Mouse (Mus musculus): ENCODE data around the gene Hspbap1. TPM values are rescaled to one million over a fixed set of nuclear protein-coding genes. Genes with fewer than 3 reads are reported as not detected.

The Hspbap1 gene
- polyA plus RNA-seq (2015; fragmentation: Nextera tagmentation; extraction: Ambion mirVana), result 12.7 and 13.3 TPM in 2 replicates

GRCm38 (mm10) chr16:35769878-35770657, at the start of gene Hspbap1:
Gene Hspbap1 (plus strand): TSS chr16:35770375.
- Histone ChIP-seq H3K27ac (ENCODE audit: low read length) (peak within 1 kb of the TSS; percentile 72), H3K27me3 (ENCODE audit: control insufficient read depth, insufficient read depth, low read length) (no peaks in the 10 kb centered on the region), H3K4me1 (ENCODE audit: control insufficient read depth, insufficient read depth, low read length) (peaks cover 19% of the 10 kb centered on the region), H3K36me3 (ENCODE audit: control insufficient read depth, insufficient read depth, low read length) (no peaks in the 10 kb centered on the region), H3K4me3 (replicated peaks; ENCODE audit: low read length) (peak within 1 kb of the TSS; percentile 92), H3K9ac (ENCODE audit: low read length) (peak within 1 kb of the TSS; percentile 98), H3K9me3 (replicated peaks; ENCODE audit: control insufficient read depth, low read length) (no peaks in the 10 kb centered on the region), H3K4me2 (ENCODE audit: low read depth, low read length) (peak within 1 kb of the TSS; percentile 92)
- ATAC-seq (ENCODE audit: insufficient read depth, low FRiP score), result peak; percentile 75
- WGBS, result under 1% methylated on average over 51 of the region's 51 CpGs

GRCm38 (mm10) chr16:35724561-35724960, 45.6 kb upstream of the Hspbap1 start:
- no peak overlapping the region for H3K9ac ChIP-seq (ENCODE audit: low read length)
- no peaks in the 10 kb centered on the region for H3K9me3 ChIP-seq (replicated peaks; ENCODE audit: control insufficient read depth, low read length)
- no peak for ATAC-seq (ENCODE audit: insufficient read depth, low FRiP score)
- WGBS, result 84% methylated on average over 6 of the region's 6 CpGs
- no peak overlapping the region for H3K4me3 ChIP-seq (replicated peaks; ENCODE audit: low read length)
- no peaks in the 10 kb centered on the region for H3K4me1 ChIP-seq (ENCODE audit: control insufficient read depth, insufficient read depth, low read length)
- H3K27ac ChIP-seq (ENCODE audit: low read length), result no peak overlapping the region
- no peak overlapping the region for H3K4me2 ChIP-seq (ENCODE audit: low read depth, low read length)
- no peaks in the 10 kb centered on the region for H3K36me3 ChIP-seq (ENCODE audit: control insufficient read depth, insufficient read depth, low read length)
- H3K27me3 ChIP-seq (ENCODE audit: control insufficient read depth, insufficient read depth, low read length), result no peaks in the 10 kb centered on the region

- no peak overlapping the region for H3K27ac ChIP-seq (ENCODE audit: low read length)
- H3K4me2 ChIP-seq (ENCODE audit: low read depth, low read length), result no peak overlapping the region
- H3K4me3 ChIP-seq (replicated peaks; ENCODE audit: low read length), result no peak overlapping the region
- H3K9me3 ChIP-seq (replicated peaks; ENCODE audit: control insufficient read depth, low read length), result no peaks in the 10 kb centered on the region
- no peak overlapping the region for H3K9ac ChIP-seq (ENCODE audit: low read length)
- no peaks in the 10 kb centered on the region for H3K36me3 ChIP-seq (ENCODE audit: control insufficient read depth, insufficient read depth, low read length)
- WGBS, result 88% methylated on average over 2 of the region's 2 CpGs
- H3K4me1 ChIP-seq (ENCODE audit: control insufficient read depth, insufficient read depth, low read length), result no peaks in the 10 kb centered on the region
- no peaks in the 10 kb centered on the region for H3K27me3 ChIP-seq (ENCODE audit: control insufficient read depth, insufficient read depth, low read length)
- no peak for ATAC-seq (ENCODE audit: insufficient read depth, low FRiP score)
Measured at GRCm38 (mm10) chr16:35726601-35727000, 43.6 kb upstream of the Hspbap1 start.

DNA sequence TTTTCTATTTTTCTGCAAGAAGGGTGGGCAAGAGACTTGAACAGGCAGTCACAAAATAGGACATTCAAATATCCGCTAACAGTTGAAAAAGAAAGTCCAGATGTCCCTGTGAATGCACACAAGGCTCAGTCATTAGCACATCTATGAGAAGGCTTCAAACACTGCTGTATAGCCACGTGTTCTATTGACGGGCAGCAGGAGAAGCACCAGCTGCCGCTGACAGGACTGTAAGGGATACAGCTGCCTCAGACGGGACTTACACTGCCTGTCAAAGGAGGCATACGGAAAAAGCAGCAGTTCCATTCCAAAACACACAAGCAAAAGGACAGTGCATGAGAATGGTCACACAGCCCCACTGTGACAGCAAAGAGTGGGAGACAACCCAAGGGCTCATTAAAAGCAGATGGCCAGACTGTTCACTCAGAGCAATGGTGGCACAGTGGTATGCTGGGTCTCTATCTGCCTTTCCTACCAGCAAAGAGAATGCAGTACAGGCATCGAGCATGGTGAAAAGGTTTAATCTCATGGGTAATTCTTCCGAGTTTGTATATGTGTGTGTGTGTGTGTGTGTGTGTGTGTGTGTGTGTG, 40.9 kb upstream of the Hspbap1 start:
- no peaks in the 10 kb centered on the region for H3K4me1 ChIP-seq (ENCODE audit: control insufficient read depth, insufficient read depth, low read length)
- ATAC-seq (ENCODE audit: insufficient read depth, low FRiP score), result no peak
- WGBS, result 48% methylated on average over 8 of the region's 8 CpGs
- no peak overlapping the region for H3K9ac ChIP-seq (ENCODE audit: low read length)
- H3K27me3 ChIP-seq (ENCODE audit: control insufficient read depth, insufficient read depth, low read length), result no peaks in the 10 kb centered on the region
- no peak overlapping the region for H3K4me2 ChIP-seq (ENCODE audit: low read depth, low read length)
- no peaks in the 10 kb centered on the region for H3K36me3 ChIP-seq (ENCODE audit: control insufficient read depth, insufficient read depth, low read length)
- no peak overlapping the region for H3K27ac ChIP-seq (ENCODE audit: low read length)
- H3K4me3 ChIP-seq (replicated peaks; ENCODE audit: low read length), result no peak overlapping the region
- no peaks in the 10 kb centered on the region for H3K9me3 ChIP-seq (replicated peaks; ENCODE audit: control insufficient read depth, low read length)

DNA sequence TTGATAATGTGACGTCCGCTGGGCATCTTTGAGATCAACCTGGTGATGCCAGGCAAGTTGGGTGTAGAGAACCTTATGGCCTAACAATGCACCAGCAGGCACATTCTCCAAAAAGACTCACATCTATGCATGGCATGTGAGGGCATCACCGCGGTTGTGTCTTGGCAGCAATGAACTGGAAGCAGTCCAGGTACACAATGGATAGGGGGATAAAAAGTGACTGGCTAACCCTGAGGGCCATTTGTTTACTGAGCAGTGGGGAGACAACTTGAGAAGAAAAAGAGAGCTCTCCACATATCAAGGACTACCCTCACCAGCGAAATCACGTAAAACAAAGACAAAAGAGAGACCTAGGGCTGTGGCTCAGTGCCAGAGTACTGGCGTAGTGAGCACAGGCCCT, 38.1 kb upstream of the Hspbap1 start:
- no peak for ATAC-seq (ENCODE audit: insufficient read depth, low FRiP score)
- Histone ChIP-seq H3K27me3 (ENCODE audit: control insufficient read depth, insufficient read depth, low read length) (no peaks in the 10 kb centered on the region), H3K4me3 (replicated peaks; ENCODE audit: low read length) (no peak overlapping the region), H3K9me3 (replicated peaks; ENCODE audit: control insufficient read depth, low read length) (no peaks in the 10 kb centered on the region), H3K9ac (ENCODE audit: low read length) (no peak overlapping the region), H3K4me2 (ENCODE audit: low read depth, low read length) (no peak overlapping the region), H3K36me3 (ENCODE audit: control insufficient read depth, insufficient read depth, low read length) (no peaks in the 10 kb centered on the region), H3K27ac (ENCODE audit: low read length) (no peak overlapping the region), H3K4me1 (ENCODE audit: control insufficient read depth, insufficient read depth, low read length) (no peaks in the 10 kb centered on the region)
- WGBS, result 83% methylated on average over 7 of the region's 7 CpGs

- WGBS, result 18% methylated on average over 6 of the region's 6 CpGs
- Histone ChIP-seq H3K27me3 (ENCODE audit: control insufficient read depth, insufficient read depth, low read length) (no peaks in the 10 kb centered on the region), H3K9me3 (replicated peaks; ENCODE audit: control insufficient read depth, low read length) (no peaks in the 10 kb centered on the region), H3K9ac (ENCODE audit: low read length) (no peak overlapping the region), H3K4me3 (replicated peaks; ENCODE audit: low read length) (no peak overlapping the region), H3K4me1 (ENCODE audit: control insufficient read depth, insufficient read depth, low read length) (peaks cover 5% of the 10 kb centered on the region; the same call in 1 of the 2 replicates), H3K4me2 (ENCODE audit: low read depth, low read length) (no peak overlapping the region), H3K36me3 (ENCODE audit: control insufficient read depth, insufficient read depth, low read length) (no peaks in the 10 kb centered on the region), H3K27ac (ENCODE audit: low read length) (no peak overlapping the region)
- ATAC-seq (ENCODE audit: insufficient read depth, low FRiP score), result no peak
Measured at GRCm38 (mm10) chr16:35734038-35734437, 36.1 kb upstream of the Hspbap1 start.

- Histone ChIP-seq H3K4me2 (ENCODE audit: low read depth, low read length) (no peak overlapping the region), H3K4me1 (ENCODE audit: control insufficient read depth, insufficient read depth, low read length) (peaks cover 15% of the 10 kb centered on the region; the same call in 1 of the 2 replicates), H3K27ac (ENCODE audit: low read length) (no peak overlapping the region), H3K9ac (ENCODE audit: low read length) (no peak overlapping the region), H3K36me3 (ENCODE audit: control insufficient read depth, insufficient read depth, low read length) (no peaks in the 10 kb centered on the region), H3K9me3 (replicated peaks; ENCODE audit: control insufficient read depth, low read length) (no peaks in the 10 kb centered on the region), H3K4me3 (replicated peaks; ENCODE audit: low read length) (no peak overlapping the region), H3K27me3 (ENCODE audit: control insufficient read depth, insufficient read depth, low read length) (no peaks in the 10 kb centered on the region)
- 78% methylated on average over 7 of the region's 7 CpGs for WGBS
- ATAC-seq (ENCODE audit: insufficient read depth, low FRiP score), result no peak
Measured at GRCm38 (mm10) chr16:35738096-35738767, 31.9 kb upstream of the Hspbap1 start.

DNA sequence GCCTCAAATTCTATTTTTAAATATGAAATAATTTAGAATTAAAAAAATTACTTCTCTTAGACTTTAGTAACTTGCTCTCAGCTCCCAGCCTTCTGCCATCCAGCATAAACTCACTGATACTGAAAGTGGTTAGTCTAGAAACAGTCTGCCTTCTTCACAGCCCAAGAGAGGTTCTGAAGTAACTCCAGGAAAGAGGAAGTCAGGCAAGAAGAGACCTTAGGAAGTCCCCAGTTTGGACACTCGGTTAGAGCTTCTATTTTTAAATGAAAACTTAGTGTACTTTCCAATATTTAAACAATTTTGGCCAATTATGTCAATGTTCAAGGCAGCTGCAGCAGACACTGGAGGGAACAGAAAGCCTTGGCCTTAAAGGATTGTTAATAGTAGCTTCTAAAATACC, 30.6 kb upstream of the Hspbap1 start:
- no peaks in the 10 kb centered on the region for H3K9me3 ChIP-seq (replicated peaks; ENCODE audit: control insufficient read depth, low read length)
- H3K4me3 ChIP-seq (replicated peaks; ENCODE audit: low read length), result no peak overlapping the region
- no peak overlapping the region for H3K9ac ChIP-seq (ENCODE audit: low read length)
- H3K4me2 ChIP-seq (ENCODE audit: low read depth, low read length), result no peak overlapping the region
- no peaks in the 10 kb centered on the region for H3K36me3 ChIP-seq (ENCODE audit: control insufficient read depth, insufficient read depth, low read length)
- peaks cover 15% of the 10 kb centered on the region; the same call in 1 of the 2 replicates for H3K4me1 ChIP-seq (ENCODE audit: control insufficient read depth, insufficient read depth, low read length)
- no peak overlapping the region; the same call in 1 of the 2 replicates for H3K27ac ChIP-seq (ENCODE audit: low read length)
- ATAC-seq (ENCODE audit: insufficient read depth, low FRiP score), result no peak
- 26% methylated on average over 1 of the region's 1 CpGs for WGBS
- H3K27me3 ChIP-seq (ENCODE audit: control insufficient read depth, insufficient read depth, low read length), result no peaks in the 10 kb centered on the region

DNA sequence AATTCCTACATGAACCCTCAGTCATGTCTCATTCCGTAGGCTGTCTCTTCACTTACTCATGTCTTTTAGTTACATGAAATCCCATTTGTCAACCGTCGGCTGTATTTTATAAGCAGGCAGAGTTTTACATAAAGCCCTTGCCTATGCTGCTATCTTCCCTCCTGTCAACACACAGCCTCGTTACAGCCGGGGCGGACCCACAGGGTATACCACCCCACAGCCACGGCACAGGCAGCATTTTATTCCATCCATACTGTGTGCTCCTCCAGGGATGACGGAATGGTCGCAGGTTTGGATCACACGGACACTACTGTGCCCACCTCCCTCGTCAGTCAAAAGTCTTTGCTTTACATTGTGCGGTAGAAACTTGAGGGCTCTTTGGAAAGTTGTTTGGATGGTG, 29.8 kb upstream of the Hspbap1 start:
- H3K4me1 ChIP-seq (ENCODE audit: control insufficient read depth, insufficient read depth, low read length), result peaks cover 15% of the 10 kb centered on the region; the same call in 1 of the 2 replicates
- H3K4me3 ChIP-seq (replicated peaks; ENCODE audit: low read length), result no peak overlapping the region
- H3K4me2 ChIP-seq (ENCODE audit: low read depth, low read length), result no peak overlapping the region
- H3K27ac ChIP-seq (ENCODE audit: low read length), result no peak overlapping the region
- WGBS, result 65% methylated on average over 12 of the region's 12 CpGs
- H3K27me3 ChIP-seq (ENCODE audit: control insufficient read depth, insufficient read depth, low read length), result no peaks in the 10 kb centered on the region
- no peak for ATAC-seq (ENCODE audit: insufficient read depth, low FRiP score)
- no peaks in the 10 kb centered on the region for H3K9me3 ChIP-seq (replicated peaks; ENCODE audit: control insufficient read depth, low read length)
- no peak overlapping the region for H3K9ac ChIP-seq (ENCODE audit: low read length)
- H3K36me3 ChIP-seq (ENCODE audit: control insufficient read depth, insufficient read depth, low read length), result no peaks in the 10 kb centered on the region
